Comparison of ENCODE assay signal across 10 mouse cellular contexts in genomic region chr13:52109039-52109759, GRCm38 (mm10).
DNase-seq lines count a peak whose midpoint lies in the region; ATAC-seq and TF ChIP-seq lines count a peak whose summit lies in the region.
"Had no signal": no experiment of that assay in that cellular context is flagged by ENCODE, and none has a peak within 500 bp of the region (broad histone marks: within the 10 kb centered on the region; RNA-seq: fewer than 3 reads in every experiment).

No protein-coding gene starts in this region.

- H3K27ac ChIP-seq in hindbrain, postnatal 0 days = no peak overlapping the region
- peak overlapping the region; percentile 16; the same call in 1 of the 2 replicates for H3K27ac ChIP-seq in stomach, embryonic 15.5 days
- no peak overlapping the region for H3K27ac ChIP-seq in heart, embryonic 11.5 days (ENCODE audit: low read depth, low read length)
- H3K27ac ChIP-seq: layer of hippocampus, adult 2 months; liver, embryonic 14.5 days had no signal

- H3K4me2 ChIP-seq in hindbrain, postnatal 0 days (ENCODE audit: low read depth, low read length) = no peak overlapping the region
- H3K4me2 ChIP-seq in stomach, embryonic 15.5 days = no peak overlapping the region
- no peak overlapping the region for H3K4me2 ChIP-seq in heart, embryonic 11.5 days

- WGBS in hindbrain, postnatal 0 days = 40% methylated on average over 17 of the region's 17 CpGs
- 66% methylated on average over 17 of the region's 17 CpGs for WGBS in stomach, embryonic 15.5 days
- 70% methylated on average over 17 of the region's 17 CpGs for WGBS in heart, embryonic 11.5 days (ENCODE audit: insufficient replicate concordance)

- no peaks in the 10 kb centered on the region for H3K36me3 ChIP-seq in hindbrain, postnatal 0 days (ENCODE audit: insufficient read depth, low read length)
- no peaks in the 10 kb centered on the region for H3K36me3 ChIP-seq in stomach, embryonic 15.5 days
- H3K36me3 ChIP-seq in heart, embryonic 11.5 days (ENCODE audit: control insufficient read depth, insufficient read depth, low read length) = no peaks in the 10 kb centered on the region

- H3K9me3 ChIP-seq in hindbrain, postnatal 0 days (ENCODE audit: low read length) = no peaks in the 10 kb centered on the region
- H3K9me3 ChIP-seq in stomach, embryonic 15.5 days = no peaks in the 10 kb centered on the region
- no peaks in the 10 kb centered on the region for H3K9me3 ChIP-seq in heart, embryonic 11.5 days (replicated peaks; ENCODE audit: control insufficient read depth, low read length)

- DNase-seq in frontal cortex, postnatal 10 days (ENCODE audit: low spot score in 2 of 2) = peak; percentile 15 to 25
- DNase-seq in testis, postnatal 10 days (ENCODE audit: low spot score) = peak; percentile 57
- DNase-seq in testis, postnatal 14 days (ENCODE audit: low spot score) = no peak
- peak; percentile 57 for DNase-seq in hindbrain, postnatal 0 days (ENCODE audit: low spot score)
- no peak for DNase-seq in heart, adult 11 months

- H3K4me1 ChIP-seq in hindbrain, postnatal 0 days (ENCODE audit: insufficient read depth, low read length) = peaks cover 19% of the 10 kb centered on the region
- no peaks in the 10 kb centered on the region for H3K4me1 ChIP-seq in stomach, embryonic 15.5 days
- H3K4me1 ChIP-seq in heart, embryonic 11.5 days (ENCODE audit: control insufficient read depth, insufficient read depth, low read length) = peaks cover 17% of the 10 kb centered on the region

- ATAC-seq in frontal cortex, adult (ENCODE audit: low TSS enrichment) = no peak
- no peak; the same call in 1 of the 2 replicates for ATAC-seq in hindbrain, postnatal 0 days
- no peak for ATAC-seq in stomach, embryonic 15.5 days (ENCODE audit: insufficient read depth, low FRiP score, low read depth)
- ATAC-seq in heart, embryonic 11.5 days (replicated peaks; ENCODE audit: insufficient number of reproducible peaks, low FRiP score, low TSS enrichment) = no peak

- no peaks in the 10 kb centered on the region for H3K27me3 ChIP-seq in hindbrain, postnatal 0 days (ENCODE audit: insufficient read depth, low read length)
- no peaks in the 10 kb centered on the region for H3K27me3 ChIP-seq in stomach, embryonic 15.5 days (replicated peaks)
- H3K27me3 ChIP-seq in heart, embryonic 11.5 days (ENCODE audit: control insufficient read depth, insufficient read depth, low read length) = no peaks in the 10 kb centered on the region

- no peak overlapping the region for H3K9ac ChIP-seq in hindbrain, postnatal 0 days (replicated peaks; ENCODE audit: low read length)
- no peak overlapping the region for H3K9ac ChIP-seq in stomach, embryonic 15.5 days
- no peak overlapping the region for H3K9ac ChIP-seq in heart, embryonic 11.5 days (ENCODE audit: low read depth, low read length)
- H3K9ac ChIP-seq: liver, embryonic 14.5 days had no signal

- no peak for TF ChIP-seq CTCF in hindbrain, postnatal 0 days (IDR thresholded peaks at IDR 0.05; ENCODE audit: low read depth)

- H3K4me3 ChIP-seq in hindbrain, postnatal 0 days (ENCODE audit: low read length) = no peak overlapping the region
- no peak overlapping the region for H3K4me3 ChIP-seq in stomach, embryonic 15.5 days (replicated peaks)
- no peak overlapping the region for H3K4me3 ChIP-seq in heart, embryonic 11.5 days (ENCODE audit: low read depth, low read length)
- H3K4me3 ChIP-seq: layer of hippocampus, adult 2 months had no signal

Comparison
In these comparisons a context has a peak if more than half of its experiments do, and no peak if none do; other contexts are left out.
1. DNase-seq: peak in frontal cortex, postnatal 10 days (2 of 2), testis, postnatal 10 days (single experiment) and hindbrain, postnatal 0 days (single experiment); none in testis, postnatal 14 days (single experiment) and heart, adult 11 months (single experiment).